Mouse (Mus musculus) heart, embryonic 13.5 days (tissue): ENCODE data around the gene Pcolce. TPM values are rescaled to one million over a fixed set of nuclear protein-coding genes. Genes with fewer than 3 reads are reported as not detected.
A peak's percentile ranks its signal among the peaks of the same experiment; 100 is the strongest.

Experiments used
- ATAC-seq: fragments of 200-750 bp; cut with Nextera tagmentation; 2 replicates; pipeline ENCODE4 v1.8.0; 2017; ENCODE audit warnings: moderate TSS enrichment; ENCODE audit not compliant: insufficient number of reproducible peaks, low FRiP score, low TSS enrichment; ENCODE audit errors: extremely low read depth
- H3K27ac ChIP-seq: fragments of 300-500 bp; sonication (generic); replicated peaks from 2 replicates; pipeline ENCODE4 v1.5.1; 2015; ENCODE audit warnings: moderate library complexity, mild to moderate bottlenecking, inconsistent platforms
- H3K27me3 ChIP-seq: fragments of 300-500 bp; sonication (generic); replicated peaks from 2 replicates; pipeline ENCODE4 v1.6.1; 2015; ENCODE audit warnings: mild to moderate bottlenecking, inconsistent platforms
- H3K36me3 ChIP-seq: fragments of 300-500 bp; sonication (generic); 2 replicates; pipeline ENCODE4 v1.6.1; 2015; ENCODE audit warnings: mild to moderate bottlenecking, inconsistent platforms
- H3K4me1 ChIP-seq: fragments of 300-500 bp; sonication (generic); 2 replicates; pipeline ENCODE4 v1.6.1; 2015; ENCODE audit warnings: inconsistent platforms
- H3K4me2 ChIP-seq: fragments of 300-500 bp; sonication (generic); 2 replicates; pipeline ENCODE4 v1.6.1; 2015; ENCODE audit warnings: inconsistent platforms, mild to moderate bottlenecking, moderate library complexity
- H3K4me3 ChIP-seq: fragments of 300-500 bp; sonication (generic); 2 replicates; pipeline ENCODE4 v1.5.1; 2015; ENCODE audit warnings: moderate library complexity, mild to moderate bottlenecking, inconsistent platforms
- H3K9ac ChIP-seq: fragments of 300-500 bp; sonication (generic); 2 replicates; pipeline ENCODE4 v1.6.1; 2015; ENCODE audit warnings: inconsistent platforms, mild to moderate bottlenecking, moderate library complexity
- H3K9me3 ChIP-seq: fragments of 300-500 bp; sonication (generic); 2 replicates; pipeline ENCODE4 v1.6.1; 2016; ENCODE audit warnings: inconsistent platforms
- WGBS: fragments of 180-500 bp; shearing (Covaris S2); methylation state at CpG from one replicate; pipeline ENCODE4 v1.1.7; 2015; ENCODE audit warnings: mixed read lengths; 5-methylcytosine and 5-hydroxymethylcytosine counted together
- polyA plus RNA-seq: library from polyadenylated mRNA; unstranded; fragments of >200 nt; fragmentation: Nextera tagmentation; extraction: Ambion mirVana; gene quantifications from 2 replicates; pipeline ENCODE4 v1.2.1, GENCODE M21; 2015

Gene Pcolce
- polyA plus RNA-seq, 1 experiment from 2014 or later, result 113 TPM

DNA sequence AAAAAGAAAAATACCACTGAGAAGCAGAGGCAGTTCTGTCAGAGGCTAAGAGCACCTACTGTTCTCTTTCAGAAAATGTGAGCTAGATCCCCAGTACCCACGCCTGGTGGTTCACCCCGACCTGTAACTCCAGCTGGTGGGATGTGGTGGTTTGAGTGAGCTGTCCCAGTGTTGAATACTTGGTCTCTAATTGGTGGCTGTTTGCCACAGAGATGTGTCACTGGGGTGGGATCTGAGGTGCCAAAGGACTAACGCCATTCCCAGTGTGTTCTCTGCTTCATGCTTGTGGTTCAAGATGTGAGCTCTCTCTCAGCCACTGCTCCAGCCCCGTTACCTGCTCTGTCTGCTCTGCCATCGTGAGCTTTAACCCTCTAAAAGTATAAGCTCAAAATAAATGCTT is 23.1 kb downstream of the Pcolce start:
- Histone ChIP-seq H3K4me1 (no peaks in the 10 kb centered on the region), H3K27me3 (0 out of 2 replicates have a peak, but pooled peaks cover 4% of the 10 kb centered on the region), H3K9ac (no peak overlapping the region), H3K36me3 (peaks cover under 1% of the 10 kb centered on the region; the same call in 1 of the 2 replicates), H3K4me3 (no peak overlapping the region), H3K4me2 (no peak overlapping the region), H3K27ac (no peak overlapping the region), H3K9me3 (no peaks in the 10 kb centered on the region; the same call in 1 of the 2 replicates)
- WGBS, result 77% methylated on average over 5 of the region's 5 CpGs
- ATAC-seq, result no peak

DNA sequence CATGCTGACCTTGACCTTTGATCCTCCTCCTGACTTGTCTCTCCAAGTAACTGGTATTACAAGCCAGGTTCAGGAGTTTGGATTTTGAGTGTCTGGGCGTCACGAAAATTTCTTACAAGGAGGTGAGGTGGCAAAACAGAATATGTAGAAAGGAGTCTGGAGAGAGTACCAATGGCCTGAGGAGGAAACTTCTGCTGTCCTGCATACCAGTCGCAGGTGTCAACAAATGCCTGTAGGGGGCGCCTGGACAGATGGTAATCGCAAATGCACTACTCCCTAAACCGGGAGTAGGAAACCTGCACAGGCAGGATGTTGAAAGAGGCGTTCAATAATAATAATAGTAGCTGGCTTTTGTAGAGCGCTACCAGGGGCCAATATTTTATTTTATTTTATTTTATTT is 28.6 kb downstream of the Pcolce start:
- H3K27ac ChIP-seq, result no peak overlapping the region
- ATAC-seq, result no peak
- H3K4me2 ChIP-seq, result no peak overlapping the region
- H3K4me3 ChIP-seq, result no peak overlapping the region
- no peak overlapping the region for H3K9ac ChIP-seq
- peaks cover 36% of the 10 kb centered on the region for H3K27me3 ChIP-seq
- 33% methylated on average over 8 of the region's 8 CpGs for WGBS
- no peaks in the 10 kb centered on the region; the same call in 1 of the 2 replicates for H3K9me3 ChIP-seq
- H3K36me3 ChIP-seq, result no peaks in the 10 kb centered on the region
- H3K4me1 ChIP-seq, result peaks cover 12% of the 10 kb centered on the region; the same call in 1 of the 2 replicates

DNA sequence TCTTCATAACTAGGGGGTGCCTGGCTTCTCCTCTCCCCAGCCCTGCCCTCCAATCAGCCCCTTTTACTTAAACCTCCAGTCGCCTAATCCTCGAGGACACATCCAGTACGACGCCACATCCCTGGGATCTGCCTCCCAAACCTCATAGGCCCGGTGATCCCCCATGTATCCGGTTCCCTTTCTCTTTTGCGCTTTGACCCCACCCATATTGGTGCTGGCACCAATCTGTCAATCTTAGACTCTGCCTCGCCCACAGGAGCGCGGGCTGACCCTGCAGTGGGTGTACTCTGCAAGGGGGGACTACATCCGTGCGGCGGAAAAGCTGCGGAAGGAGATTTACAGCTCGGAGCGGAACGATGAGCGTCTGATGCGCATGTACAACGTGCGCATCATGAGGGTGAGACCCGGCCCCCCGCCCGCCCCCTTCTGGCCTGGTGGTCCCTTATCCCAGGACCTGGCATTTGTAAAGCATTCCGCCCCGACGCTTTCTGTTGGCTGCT is 29.9 kb downstream of the Pcolce start:
- 12% methylated on average over 27 of the region's 27 CpGs for whole genome bisulfite sequencing
- Histone ChIP-seq H3K27me3 (peaks cover 36% of the 10 kb centered on the region), H3K4me1 (peaks cover 12% of the 10 kb centered on the region; the same call in 1 of the 2 replicates), H3K36me3 (no peaks in the 10 kb centered on the region), H3K9ac (peak overlapping the region; percentile 69), H3K4me3 (peak overlapping the region; percentile 51), H3K9me3 (no peaks in the 10 kb centered on the region; the same call in 1 of the 2 replicates), H3K27ac (no peak overlapping the region), H3K4me2 (peak overlapping the region; percentile 77)
- no peak for ATAC-seq

DNA sequence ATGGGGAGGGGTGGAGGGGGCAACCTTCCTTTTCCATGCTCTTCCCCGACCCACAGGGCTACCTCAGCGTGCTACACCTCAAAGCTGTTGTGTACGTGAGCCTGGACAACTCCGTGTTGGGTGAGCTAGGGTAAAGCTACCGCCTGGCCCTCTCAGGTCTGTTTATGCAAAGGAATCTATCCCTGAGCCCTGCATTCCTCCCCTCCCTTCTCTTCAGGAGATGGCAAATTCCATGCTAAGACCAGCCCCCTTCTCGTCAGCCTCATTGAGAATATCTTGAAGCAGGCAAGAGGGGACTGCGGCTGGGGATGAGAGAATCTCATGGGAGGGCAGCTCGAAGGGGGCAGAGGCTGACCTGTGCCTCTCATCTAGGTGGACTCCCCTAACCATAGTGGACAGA is 30.9 kb downstream of the Pcolce start:
- Histone ChIP-seq H3K4me1 (peaks cover 12% of the 10 kb centered on the region; the same call in 1 of the 2 replicates), H3K27me3 (peaks cover 36% of the 10 kb centered on the region), H3K4me2 (peak overlapping the region; percentile 77; the same call in 1 of the 2 replicates), H3K36me3 (no peaks in the 10 kb centered on the region), H3K27ac (no peak overlapping the region), H3K9ac (no peak overlapping the region), H3K9me3 (no peaks in the 10 kb centered on the region; the same call in 1 of the 2 replicates), H3K4me3 (no peak overlapping the region)
- WGBS, result 27% methylated on average over 8 of the region's 8 CpGs
- ATAC-seq, result no peak

DNA sequence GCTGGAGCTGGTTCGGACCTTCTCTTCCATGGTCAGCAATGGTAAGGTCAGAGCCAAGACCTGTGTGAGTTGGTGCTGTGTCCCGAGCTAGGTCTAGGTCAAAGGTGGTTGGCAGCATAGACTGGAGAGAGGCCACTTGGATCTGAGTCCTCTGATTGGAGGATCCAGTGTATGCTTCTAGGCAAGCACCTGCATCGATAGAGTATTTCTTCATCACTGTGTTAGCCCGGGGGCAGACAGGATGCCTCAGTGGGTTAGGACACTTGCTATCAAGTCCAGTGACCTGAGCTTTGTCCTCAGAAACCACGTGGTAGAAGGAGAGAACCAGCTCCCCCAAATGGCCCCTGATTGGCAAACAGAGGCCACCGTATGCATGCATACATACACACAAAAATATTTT is 33.3 kb downstream of the Pcolce start:
- Histone ChIP-seq H3K4me2 (no peak overlapping the region), H3K4me1 (peaks cover 12% of the 10 kb centered on the region; the same call in 1 of the 2 replicates), H3K27ac (no peak overlapping the region), H3K9me3 (no peaks in the 10 kb centered on the region), H3K4me3 (no peak overlapping the region), H3K9ac (no peak overlapping the region), H3K27me3 (peaks cover 40% of the 10 kb centered on the region), H3K36me3 (no peaks in the 10 kb centered on the region)
- WGBS, result 76% methylated on average over 6 of the region's 6 CpGs
- no peak for ATAC-seq

DNA sequence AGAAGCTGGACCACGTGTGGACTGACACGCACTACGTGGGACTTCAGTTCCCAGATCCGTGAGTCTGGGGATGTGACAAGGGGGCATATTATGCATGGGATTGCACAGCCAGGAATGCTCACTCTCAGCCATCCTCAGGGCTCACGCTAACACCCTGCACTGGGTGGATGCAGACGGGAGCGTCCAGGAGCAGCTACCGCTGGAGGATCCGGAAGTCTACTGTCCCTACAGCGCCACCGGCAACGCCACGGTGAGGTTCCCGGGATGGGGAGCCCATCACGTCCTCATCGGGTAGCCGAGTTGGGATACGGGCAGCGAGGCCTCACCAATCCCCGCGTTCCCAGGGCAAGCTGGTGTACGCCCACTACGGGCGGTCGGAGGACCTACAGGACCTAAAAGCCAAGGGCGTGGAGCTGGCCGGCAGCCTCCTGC is 39.1 kb downstream of the Pcolce start:
- Histone ChIP-seq H3K27me3 (peaks cover 37% of the 10 kb centered on the region), H3K27ac (no peak overlapping the region), H3K9me3 (no peaks in the 10 kb centered on the region), H3K9ac (peak overlapping the region; percentile 67), H3K4me1 (peaks cover 13% of the 10 kb centered on the region), H3K4me2 (peak overlapping the region; percentile 70), H3K4me3 (peak overlapping the region; percentile 43), H3K36me3 (no peaks in the 10 kb centered on the region)
- no peak for ATAC-seq
- WGBS, result 8% methylated on average over 27 of the region's 27 CpGs

DNA sequence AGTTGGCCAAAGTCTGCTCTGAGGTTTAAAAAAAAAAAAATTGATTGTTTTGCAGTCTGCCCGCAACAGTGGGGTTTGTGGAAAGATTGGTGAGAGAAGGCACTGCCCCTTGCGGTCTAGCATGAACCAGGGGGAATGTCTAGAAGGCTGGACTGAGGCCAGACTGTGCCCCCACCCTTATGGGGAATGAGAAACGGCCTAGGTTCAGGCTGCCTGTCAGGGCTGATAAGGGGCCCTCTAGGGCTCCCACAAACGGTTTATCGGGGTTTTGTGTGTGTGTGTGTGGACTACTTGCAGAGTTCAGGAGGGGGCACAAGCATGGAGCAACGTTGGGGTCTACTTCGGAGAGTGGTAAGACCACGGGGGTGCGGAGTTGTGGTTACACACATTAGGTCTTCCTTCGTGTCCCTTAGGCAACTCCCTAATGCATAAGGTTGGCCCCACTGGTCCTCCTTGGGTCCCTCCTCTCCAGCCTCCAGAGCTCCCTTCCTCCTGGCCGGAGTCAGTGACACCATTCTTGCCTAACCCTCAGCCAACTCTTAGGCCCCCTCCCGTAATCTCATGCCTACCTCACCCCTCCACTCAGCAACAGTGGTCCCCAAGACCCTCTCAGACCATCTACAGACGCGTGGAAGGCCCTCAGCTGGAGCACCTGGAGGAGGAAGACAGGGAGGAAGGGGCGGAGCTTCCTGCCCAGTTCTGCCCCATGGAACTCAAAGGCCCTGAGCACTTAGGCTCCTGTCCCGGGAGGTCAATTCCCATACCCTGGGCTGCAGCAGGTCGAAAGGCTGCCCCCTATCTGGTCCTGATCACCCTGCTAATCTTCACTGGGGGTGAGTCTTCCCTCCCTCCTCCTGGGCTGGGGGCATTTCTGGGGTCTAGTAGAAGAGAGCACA is 42.6 kb downstream of the Pcolce start:
- H3K36me3 ChIP-seq, result no peaks in the 10 kb centered on the region
- peaks cover 46% of the 10 kb centered on the region for H3K27me3 ChIP-seq
- 0 out of 2 replicates have a peak overlapping the region, but pooled peaks have one; percentile 24 for H3K27ac ChIP-seq
- no peak overlapping the region for H3K9ac ChIP-seq
- peak overlapping the region; percentile 44 for H3K4me2 ChIP-seq
- ATAC-seq, result no peak
- 66% methylated on average over 17 of the region's 17 CpGs for WGBS
- H3K9me3 ChIP-seq, result no peaks in the 10 kb centered on the region
- peak overlapping the region; percentile 12; the same call in 1 of the 2 replicates for H3K4me3 ChIP-seq
- peaks cover 13% of the 10 kb centered on the region for H3K4me1 ChIP-seq

DNA sequence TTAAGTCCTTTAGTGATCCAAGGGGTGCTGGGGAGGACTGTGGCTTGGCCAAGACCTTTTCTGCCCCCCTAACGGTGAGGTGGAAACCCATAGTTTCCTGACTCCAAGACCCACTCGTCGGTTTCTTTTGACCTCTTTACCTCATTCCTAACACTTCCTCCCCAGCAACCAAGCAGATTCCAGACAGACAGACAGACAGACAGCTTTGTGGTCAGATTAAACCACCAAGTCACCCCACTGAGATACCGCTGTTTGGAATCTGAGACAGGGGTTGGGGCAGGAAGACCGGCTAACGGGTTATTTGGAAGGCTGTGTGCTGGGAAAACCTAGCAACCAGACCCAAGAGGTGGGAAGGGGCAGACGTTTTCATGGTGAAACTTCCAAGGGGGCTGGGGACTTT is 43.4 kb downstream of the Pcolce start:
- 0 out of 2 replicates have a peak overlapping the region, but pooled peaks have one; percentile 24 for H3K27ac ChIP-seq
- H3K27me3 ChIP-seq, result peaks cover 45% of the 10 kb centered on the region
- H3K4me1 ChIP-seq, result peaks cover 13% of the 10 kb centered on the region
- peak overlapping the region; percentile 44 for H3K4me2 ChIP-seq
- H3K4me3 ChIP-seq, result no peak overlapping the region; the same call in 1 of the 2 replicates
- no peaks in the 10 kb centered on the region for H3K9me3 ChIP-seq
- WGBS, result 45% methylated on average over 7 of the region's 7 CpGs
- H3K36me3 ChIP-seq, result no peaks in the 10 kb centered on the region
- H3K9ac ChIP-seq, result no peak overlapping the region
- no peak for ATAC-seq

DNA sequence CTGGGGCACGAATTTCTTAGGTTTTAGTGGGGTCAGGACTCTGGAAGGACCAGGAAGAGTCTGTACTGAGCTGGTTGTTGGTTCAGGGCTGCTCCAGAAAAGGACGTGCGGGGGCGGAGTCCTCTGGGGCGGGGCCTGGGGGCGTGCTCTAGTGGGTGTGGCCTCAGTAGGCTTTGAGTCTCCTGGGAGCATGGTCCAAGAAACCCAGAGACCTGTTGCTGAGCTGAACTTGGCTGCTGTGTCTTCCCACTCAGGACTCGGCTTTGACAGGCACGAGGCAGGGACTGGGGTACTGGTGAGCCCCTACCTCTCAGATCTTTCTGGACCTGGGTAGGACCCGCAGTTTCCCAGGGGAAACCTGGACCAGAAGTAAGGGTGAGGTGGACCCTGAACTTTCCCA is 43.9 kb downstream of the Pcolce start, which contains the start of gene Tfr2:
Tfr2 (plus strand) TSS at position 176 of the 400 bp plus-strand sequence.
- peaks cover 40% of the 10 kb centered on the region for H3K27me3 ChIP-seq
- no peaks in the 10 kb centered on the region for H3K36me3 ChIP-seq
- peaks cover 12% of the 10 kb centered on the region for H3K4me1 ChIP-seq
- no peak within 1 kb of the TSS for H3K9ac ChIP-seq
- no peak within 1 kb of the TSS; the same call in 1 of the 2 replicates for H3K4me3 ChIP-seq
- H3K9me3 ChIP-seq, result no peaks in the 10 kb centered on the region
- 28% methylated on average over 9 of the region's 9 CpGs for WGBS
- peak; percentile 79 for ATAC-seq
- peak within 1 kb of the TSS; percentile 44 for H3K4me2 ChIP-seq
- H3K27ac ChIP-seq, result 0 out of 2 replicates have a peak within 1 kb of the TSS, but pooled peaks have one; percentile 24

DNA sequence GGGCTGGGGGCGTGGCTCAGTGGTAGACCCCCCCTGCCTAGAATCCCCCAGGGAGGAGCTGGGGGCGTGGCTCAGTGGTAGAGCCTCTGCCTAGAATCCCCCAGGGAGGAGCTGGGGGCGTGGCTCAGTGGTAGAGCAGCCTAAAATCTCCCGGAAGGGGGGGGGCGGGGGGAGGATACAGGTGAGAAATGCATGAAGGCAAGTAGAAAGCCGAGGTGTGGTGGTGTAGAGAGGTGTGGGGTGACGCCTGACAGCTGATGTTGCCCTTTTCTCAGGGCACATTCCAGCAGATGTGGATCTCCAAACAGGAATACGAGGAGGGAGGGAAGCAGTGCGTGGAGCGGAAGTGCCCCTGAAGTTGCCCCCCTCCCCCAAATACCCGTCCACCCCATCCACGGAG is 44.6 kb downstream of the Pcolce start:
- Histone ChIP-seq H3K36me3 (no peaks in the 10 kb centered on the region), H3K4me1 (peaks cover 5% of the 10 kb centered on the region; the same call in 1 of the 2 replicates), H3K4me3 (no peak overlapping the region), H3K9me3 (no peaks in the 10 kb centered on the region), H3K9ac (no peak overlapping the region), H3K27ac (no peak overlapping the region), H3K27me3 (peaks cover 34% of the 10 kb centered on the region), H3K4me2 (peak overlapping the region; percentile 44; the same call in 1 of the 2 replicates)
- 54% methylated on average over 12 of the region's 12 CpGs for WGBS
- no peak for ATAC-seq

DNA sequence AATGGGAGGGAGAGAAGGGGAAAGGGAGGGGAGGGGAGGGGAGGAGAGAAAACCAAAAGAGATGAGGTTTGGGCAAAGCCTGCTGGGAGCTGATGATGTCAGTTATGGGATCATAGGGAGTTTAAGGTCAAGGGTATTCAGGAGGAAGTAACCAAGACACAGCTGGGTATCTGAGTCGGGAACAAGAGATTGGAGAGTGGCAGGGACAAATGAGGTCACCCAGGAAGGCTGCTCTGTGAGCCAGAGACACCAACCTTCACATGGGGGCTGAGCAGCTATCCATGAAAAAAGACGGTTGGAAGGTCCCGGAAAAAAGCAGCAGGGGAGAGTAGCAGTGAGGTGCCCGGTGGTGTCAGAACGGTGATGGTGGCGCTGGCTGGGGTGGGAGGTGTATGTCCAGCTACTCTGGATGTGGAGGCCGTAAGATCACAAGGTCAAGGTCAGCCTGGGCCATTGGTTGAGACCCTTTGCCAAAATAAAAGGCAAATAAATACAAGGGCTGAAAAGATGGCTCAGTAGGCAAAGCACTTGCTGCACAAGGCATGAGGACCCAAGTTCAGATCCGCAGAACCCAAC is 45.3 kb downstream of the Pcolce start:
- Histone ChIP-seq H3K27me3 (peaks cover 27% of the 10 kb centered on the region), H3K4me3 (no peak overlapping the region), H3K27ac (no peak overlapping the region), H3K4me2 (no peak overlapping the region), H3K36me3 (no peaks in the 10 kb centered on the region), H3K9me3 (no peaks in the 10 kb centered on the region), H3K4me1 (peaks cover 5% of the 10 kb centered on the region; the same call in 1 of the 2 replicates), H3K9ac (no peak overlapping the region)
- WGBS, result 77% methylated on average over 8 of the region's 8 CpGs
- ATAC-seq, result no peak
